Mouse (Mus musculus) cerebellum, adult 2 months (tissue): ENCODE data around the gene Gcnt2. TPM values are rescaled to one million over a fixed set of nuclear protein-coding genes. Genes with fewer than 3 reads are reported as not detected.

ENCODE experiments used
- DNase-seq, 2 experiments: peaks; one replicate each; pipeline ENCODE4 v3.0.0; 2021
- H3K27ac ChIP-seq: fragments of 200-500 bp; 2 replicates; pipeline ENCODE4 v1.5.1; 2012; ENCODE audit warnings: low read length, control low read depth, inconsistent platforms; ENCODE audit not compliant: insufficient read depth
- H3K27me3 ChIP-seq: fragments of 200-500 bp; 2 replicates; pipeline ENCODE4 v1.6.1; 2012; ENCODE audit warnings: inconsistent platforms, mild to moderate bottlenecking, low read length, moderate library complexity; ENCODE audit not compliant: control insufficient read depth, insufficient read depth
- H3K4me1 ChIP-seq: fragments of 200-500 bp; 2 replicates; pipeline ENCODE4 v1.6.1; 2011; ENCODE audit warnings: low read length; ENCODE audit not compliant: control insufficient read depth, insufficient read depth
- H3K4me3 ChIP-seq: fragments of 200-500 bp; replicated peaks from 2 replicates; pipeline ENCODE3; 2011; ENCODE audit warnings: mild to moderate bottlenecking, low read depth, low read length, control low read depth; ENCODE audit not compliant: insufficient read depth
- CTCF ChIP-seq: fragments of 200-500 bp; IDR thresholded peaks from 2 replicates; pipeline ENCODE4 v1.5.1; 2011; ENCODE audit warnings: low read depth, mild to moderate bottlenecking, control low read depth, low read length, moderate library complexity, borderline replicate concordance; ENCODE audit not compliant: insufficient read depth
- POLR2A ChIP-seq: fragments of 200-500 bp; IDR thresholded peaks from 2 replicates; pipeline ENCODE4 v1.6.1; 2011; ENCODE audit warnings: low read length, control low read depth, borderline replicate concordance; ENCODE audit not compliant: insufficient read depth
- WGBS: fragments of 180-500 bp; shearing (Covaris S2); methylation state at CpG from one replicate; pipeline ENCODE4 v1.1.7; 2018; 5-methylcytosine and 5-hydroxymethylcytosine counted together
- polyA plus RNA-seq: library from polyadenylated mRNA; depleted of rRNA; stranded (reverse); fragments of >200 nt; gene quantifications from 2 replicates; pipeline ENCODE4 v1.2.3, GENCODE M21; 2012

Gcnt2 gene
- polyA plus RNA-seq, 1 experiment, result 2.3 TPM

DNA sequence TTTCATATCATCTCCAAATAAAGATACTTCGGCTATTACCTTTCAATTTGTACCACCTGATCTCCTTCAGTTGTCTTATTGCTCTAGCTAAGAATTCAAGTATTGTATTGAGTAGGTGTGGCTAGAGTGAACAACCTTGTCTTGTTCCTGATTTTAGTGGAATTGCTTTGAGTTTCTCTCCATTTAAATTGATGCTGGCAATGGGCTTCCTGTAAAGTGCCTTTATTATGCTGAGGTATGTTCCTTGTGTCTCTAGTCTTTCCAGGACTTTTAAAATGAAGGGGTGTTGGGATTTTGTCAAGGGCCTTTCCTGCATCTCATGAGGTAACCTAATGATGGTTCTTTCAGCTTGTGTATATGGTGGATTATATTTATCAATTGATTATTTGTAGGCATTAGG is 83.5 kb downstream of the Gcnt2 start:
- TF ChIP-seq POLR2A, result no peak
- TF ChIP-seq CTCF, result no peak
- Histone ChIP-seq H3K27me3 (no peaks in the 10 kb centered on the region), H3K4me3 (no peak overlapping the region), H3K4me1 (no peaks in the 10 kb centered on the region), H3K27ac (no peak overlapping the region)
- DNase-seq, result no peak
- WGBS, result 93% methylated on average over 1 of the region's 1 CpGs

DNA sequence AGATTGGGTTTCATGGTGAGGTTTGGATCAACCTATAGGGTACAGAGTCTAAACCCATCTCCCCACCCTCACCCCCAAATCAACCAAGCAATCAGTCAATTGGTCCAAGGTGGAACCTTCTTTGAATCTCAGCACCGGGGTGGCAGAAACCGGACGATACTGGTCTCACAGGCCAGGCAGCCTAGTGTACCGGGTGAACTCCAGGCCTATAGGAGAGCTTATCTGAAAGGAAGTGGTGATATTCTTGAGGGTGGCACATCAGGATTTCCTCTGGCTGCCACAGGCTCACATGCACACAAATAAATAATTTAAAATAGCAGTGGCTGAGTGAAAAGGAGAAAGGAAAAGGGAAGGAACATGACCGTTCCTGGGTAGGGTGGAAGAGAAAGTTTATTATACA is 84.4 kb downstream of the Gcnt2 start:
- TF ChIP-seq POLR2A (no peak), CTCF (no peak)
- no peak for DNase-seq
- H3K4me3 ChIP-seq, result no peak overlapping the region
- 76% methylated on average over 5 of the region's 5 CpGs for WGBS
- H3K4me1 ChIP-seq, result no peaks in the 10 kb centered on the region
- H3K27ac ChIP-seq, result no peak overlapping the region
- no peaks in the 10 kb centered on the region for H3K27me3 ChIP-seq

DNA sequence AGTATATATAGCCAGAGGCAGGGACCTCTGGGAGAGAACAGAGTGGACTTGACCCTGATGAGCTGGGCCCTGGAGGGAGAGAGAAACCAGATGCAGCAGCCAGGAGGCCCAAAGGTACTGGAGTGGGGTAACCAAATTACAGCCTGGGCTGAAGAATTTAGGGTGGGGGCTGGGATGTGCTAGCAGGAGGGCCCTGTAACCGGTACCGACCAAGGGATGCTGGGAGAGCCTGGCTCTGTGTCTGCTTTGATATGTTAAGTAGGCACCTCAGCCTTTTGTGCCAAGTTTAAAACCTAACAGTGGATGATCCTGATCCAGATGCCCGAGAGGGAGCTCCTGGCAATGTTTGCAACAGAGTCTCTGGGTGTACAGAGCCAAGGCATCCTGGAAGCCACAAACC is 84.8 kb downstream of the Gcnt2 start:
- TF ChIP-seq POLR2A (no peak), CTCF (no peak)
- DNase-seq, result no peak
- H3K4me1 ChIP-seq, result no peaks in the 10 kb centered on the region
- WGBS, result 9% methylated on average over 3 of the region's 3 CpGs
- no peak overlapping the region for H3K27ac ChIP-seq
- H3K4me3 ChIP-seq, result no peak overlapping the region
- H3K27me3 ChIP-seq, result no peaks in the 10 kb centered on the region

DNA sequence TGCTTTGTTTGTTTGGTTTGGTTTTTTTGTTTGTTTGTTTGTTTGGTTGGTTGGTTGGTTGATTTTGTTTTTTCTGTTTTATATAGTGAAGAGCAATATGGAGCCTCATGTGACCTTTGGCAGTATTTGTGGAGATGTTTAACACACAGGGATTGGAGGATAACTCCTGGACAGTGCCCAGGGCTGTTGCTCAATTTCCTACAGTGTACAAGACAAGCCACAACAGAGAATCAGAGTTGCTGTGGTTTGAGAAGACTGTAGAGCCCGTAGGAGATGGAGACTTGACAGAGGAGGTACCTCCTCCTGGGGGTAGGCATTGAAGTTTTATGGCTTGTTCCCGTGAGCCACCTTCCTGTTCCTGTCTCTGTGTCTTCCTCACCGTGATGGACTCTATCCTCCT is 87.0 kb downstream of the Gcnt2 start:
- WGBS, result 66% methylated on average over 3 of the region's 3 CpGs
- H3K27ac ChIP-seq, result no peak overlapping the region
- no peaks in the 10 kb centered on the region for H3K27me3 ChIP-seq
- no peak overlapping the region for H3K4me3 ChIP-seq
- DNase-seq, result no peak
- no peaks in the 10 kb centered on the region for H3K4me1 ChIP-seq
- TF ChIP-seq POLR2A (no peak), CTCF (no peak)

DNA sequence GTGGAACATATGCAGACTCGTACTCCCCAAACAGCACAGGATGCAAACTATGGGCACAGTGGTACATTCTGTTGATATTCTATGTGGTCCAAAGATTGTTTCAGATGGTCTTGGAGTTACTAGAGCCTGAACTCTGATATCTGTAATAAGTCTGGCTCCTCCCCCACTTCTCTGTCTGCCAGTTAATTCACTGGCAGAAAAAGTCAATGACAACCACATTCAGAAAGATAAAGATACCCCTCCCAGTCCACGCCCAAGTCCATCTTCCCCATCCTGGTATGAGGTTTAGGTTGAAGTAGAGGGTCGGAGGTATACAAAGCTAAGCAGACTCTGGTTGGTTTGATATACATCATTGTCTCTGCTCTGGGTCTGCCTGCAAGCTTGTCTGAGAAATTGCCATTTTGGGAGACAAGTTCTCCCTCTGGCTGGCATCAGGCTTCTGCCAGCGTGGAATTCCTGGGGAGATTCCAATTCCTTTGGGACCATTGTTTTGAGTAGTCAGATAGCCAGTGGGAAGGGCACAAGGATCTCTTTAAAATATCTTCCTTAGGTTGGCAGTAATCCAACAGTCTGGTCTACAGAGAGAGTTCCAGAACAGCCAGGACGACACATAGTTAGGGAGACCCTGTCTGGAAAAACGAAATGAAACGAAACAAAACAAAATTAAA is 88.1 kb downstream of the Gcnt2 start:
- Histone ChIP-seq H3K4me1 (no peaks in the 10 kb centered on the region), H3K27me3 (no peaks in the 10 kb centered on the region), H3K4me3 (no peak overlapping the region), H3K27ac (no peak overlapping the region)
- DNase-seq, result no peak
- WGBS, result 56% methylated on average over 7 of the region's 7 CpGs
- no peak for TF ChIP-seq POLR2A

DNA sequence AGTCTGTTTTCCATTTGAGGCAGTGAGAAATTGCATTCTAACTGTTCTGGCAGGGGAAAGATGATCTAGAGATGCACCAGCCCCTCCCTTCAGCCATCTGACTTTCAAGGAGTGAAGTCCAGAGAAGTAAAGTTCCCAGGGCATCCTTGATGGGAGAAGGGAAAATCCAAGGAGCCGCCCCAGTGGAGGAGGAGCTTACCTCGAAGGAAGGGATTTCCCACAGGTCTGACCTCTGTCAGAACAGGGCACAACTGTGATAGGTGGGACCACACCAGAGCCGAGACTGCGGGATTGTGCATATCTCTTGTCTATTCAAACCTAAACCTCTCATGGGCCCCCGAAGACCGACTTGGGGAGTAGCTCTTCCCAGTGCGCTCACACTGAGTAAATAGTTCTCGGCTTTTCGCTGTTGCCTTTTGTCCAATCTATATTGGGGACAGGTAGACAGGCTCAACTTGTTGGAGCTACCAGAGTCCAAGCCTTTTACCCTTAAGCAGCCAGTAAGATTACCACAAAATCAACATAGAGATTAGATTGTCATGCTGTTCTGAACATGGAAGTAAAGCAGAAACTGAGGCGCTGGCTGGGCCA is 91.9 kb downstream of the Gcnt2 start:
- no peak overlapping the region for H3K4me3 ChIP-seq
- no peak overlapping the region for H3K27ac ChIP-seq
- no peaks in the 10 kb centered on the region for H3K27me3 ChIP-seq
- no peak for DNase-seq
- no peak for TF ChIP-seq POLR2A
- no peak for TF ChIP-seq CTCF
- 81% methylated on average over 10 of the region's 10 CpGs for WGBS
- no peaks in the 10 kb centered on the region for H3K4me1 ChIP-seq

DNA sequence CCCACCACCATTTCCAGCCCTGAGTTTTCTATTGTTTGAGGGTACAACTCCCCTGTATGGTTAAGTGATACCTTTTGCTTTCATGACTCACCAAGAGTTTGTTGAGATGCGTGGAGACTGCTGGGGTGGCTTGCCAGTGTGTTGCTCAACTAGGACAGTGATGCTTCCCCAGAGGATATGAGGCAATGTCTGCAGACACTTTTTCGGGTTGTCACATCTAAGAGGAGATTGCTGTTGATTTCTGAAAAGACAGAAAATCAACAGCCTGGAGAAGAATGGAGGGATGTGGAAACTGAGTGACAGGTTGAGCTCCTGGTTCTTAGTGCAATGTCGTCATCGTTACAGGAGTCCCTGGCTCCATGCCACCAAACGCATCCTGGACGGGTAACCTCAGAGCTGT is 93.7 kb downstream of the Gcnt2 start:
- Histone ChIP-seq H3K4me1 (no peaks in the 10 kb centered on the region), H3K4me3 (no peak overlapping the region), H3K27ac (no peak overlapping the region), H3K27me3 (no peaks in the 10 kb centered on the region)
- no peak for DNase-seq
- TF ChIP-seq POLR2A (no peak), CTCF (no peak)
- WGBS, result 44% methylated on average over 6 of the region's 6 CpGs

DNA sequence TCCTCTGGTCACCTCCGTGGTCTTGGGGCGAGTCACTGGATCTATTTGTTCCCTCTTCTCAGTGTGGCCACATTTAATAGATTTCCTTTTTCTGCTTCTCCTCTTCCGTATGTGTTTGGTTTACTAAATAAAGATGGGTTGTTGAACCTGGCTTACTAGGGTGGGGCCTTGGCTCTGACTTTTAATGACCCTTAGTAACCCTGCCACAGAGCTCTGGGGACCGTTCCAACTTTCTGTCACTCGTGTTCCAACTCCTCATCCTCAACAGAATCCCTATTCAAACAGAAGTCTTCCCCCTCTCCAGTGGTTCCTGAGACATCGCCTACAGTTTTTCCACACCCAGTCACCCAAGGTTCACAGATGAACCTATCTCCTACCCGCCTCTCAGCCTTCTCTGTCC is 96.2 kb downstream of the Gcnt2 start:
- H3K27me3 ChIP-seq, result no peaks in the 10 kb centered on the region
- H3K4me1 ChIP-seq, result no peaks in the 10 kb centered on the region
- WGBS, result 62% methylated on average over 7 of the region's 7 CpGs
- H3K4me3 ChIP-seq, result no peak overlapping the region
- DNase-seq, result no peak
- H3K27ac ChIP-seq, result no peak overlapping the region
- no peak for TF ChIP-seq CTCF
- TF ChIP-seq POLR2A, result no peak

DNA sequence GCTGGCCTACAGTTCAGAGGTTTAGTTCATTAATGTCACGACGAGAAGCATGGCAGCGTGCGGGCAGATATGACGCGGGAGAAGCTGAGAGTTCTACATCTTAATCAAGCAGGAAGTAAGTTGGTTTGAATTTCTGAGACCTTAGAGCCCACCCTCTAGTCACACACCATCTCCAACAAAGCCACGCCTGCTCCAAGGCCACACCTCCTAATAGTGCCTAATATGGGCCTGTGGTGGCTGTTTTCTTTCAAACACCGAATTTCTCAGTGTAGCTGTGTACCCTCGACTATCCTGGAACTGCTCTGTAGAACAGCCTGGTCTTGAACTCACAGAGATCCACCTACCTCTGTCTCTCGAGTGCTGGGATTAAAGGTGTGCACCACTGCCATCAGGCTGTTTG is 108.1 kb downstream of the Gcnt2 start:
- Histone ChIP-seq H3K27me3 (no peaks in the 10 kb centered on the region), H3K27ac (no peak overlapping the region), H3K4me3 (no peak overlapping the region), H3K4me1 (no peaks in the 10 kb centered on the region)
- WGBS, result 89% methylated on average over 10 of the region's 10 CpGs
- no peak for TF ChIP-seq CTCF
- no peak for TF ChIP-seq POLR2A
- DNase-seq, result no peak
